ENCODE assay signal across 9 mouse cellular contexts in genomic region chr17:8613882-8614551, GRCm38 (mm10). TPM values are rescaled to one million over a fixed set of nuclear protein-coding genes. Genes with fewer than 3 reads are reported as not detected.
DNase-seq lines count a peak whose midpoint lies in the region; ATAC-seq and TF ChIP-seq lines count a peak whose summit lies in the region.
"Had no signal": no experiment of that assay in that cellular context is flagged by ENCODE, and none has a peak within 500 bp of the region (broad histone marks: within the 10 kb centered on the region; RNA-seq: fewer than 3 reads in every experiment).

No protein-coding gene starts in this region.

- H3K27me3 ChIP-seq in E14TG2a.4 (ENCODE audit: insufficient read depth, low read length): peaks cover 5% of the 10 kb centered on the region; the same call in 1 of the 2 replicates
- no peaks in the 10 kb centered on the region for H3K27me3 ChIP-seq in lung, embryonic 14.5 days (ENCODE audit: insufficient read depth, low read length)

- H3K4me2 ChIP-seq in lung, embryonic 14.5 days: no peak overlapping the region
- H3K4me2 ChIP-seq: limb, embryonic 13.5 days had no signal

- no peak overlapping the region for H3K4me3 ChIP-seq in E14TG2a.4 (replicated peaks; ENCODE audit: low read length)
- no peak overlapping the region for H3K4me3 ChIP-seq in lung, embryonic 14.5 days (ENCODE audit: low read depth, low read length)
- H3K4me3 ChIP-seq: limb, embryonic 13.5 days had no signal

- H3K9ac ChIP-seq in lung, embryonic 14.5 days: no peak overlapping the region
- H3K9ac ChIP-seq: limb, embryonic 13.5 days had no signal

- no peaks in the 10 kb centered on the region for H3K9me3 ChIP-seq in E14TG2a.4 (ENCODE audit: low read length)
- H3K9me3 ChIP-seq in lung, embryonic 14.5 days (ENCODE audit: low read depth, low read length): no peaks in the 10 kb centered on the region
- H3K9me3 ChIP-seq: limb, embryonic 13.5 days had no signal

- peak; percentile 49; the same call in 1 of the 2 replicates for ATAC-seq in lung, embryonic 14.5 days (ENCODE audit: insufficient read depth)

- 35% methylated on average over 7 of the region's 7 CpGs for WGBS in large intestine, adult 2 months
- 33% methylated on average over 7 of the region's 7 CpGs for WGBS in lung, embryonic 14.5 days

- DNase-seq in adrenal gland, postnatal 14 days: peak; percentile 86
- peak; percentile 76 for DNase-seq in embryo, embryonic 11.5 days (ENCODE audit: low read depth, low spot score)
- DNase-seq in gastrocnemius, postnatal 4 days (ENCODE audit: low spot score in 2 of 2): peak; percentile 67 to 68
- peak; percentile 24 for DNase-seq in large intestine, adult 2 months (ENCODE audit: low read depth, low spot score)
- DNase-seq in lung, embryonic 14.5 days: peak; percentile 91
- peak; percentile 90 for DNase-seq in retina, postnatal 1 day
- peak; percentile 71 for DNase-seq in urinary bladder, postnatal 25 days (ENCODE audit: low spot score)

- H3K36me3 ChIP-seq in E14TG2a.4 (ENCODE audit: insufficient read depth, low read length): no peaks in the 10 kb centered on the region
- no peaks in the 10 kb centered on the region for H3K36me3 ChIP-seq in lung, embryonic 14.5 days (ENCODE audit: insufficient read depth)
- H3K36me3 ChIP-seq: limb, embryonic 13.5 days had no signal

- no peaks in the 10 kb centered on the region for H3K4me1 ChIP-seq in E14TG2a.4 (replicated peaks; ENCODE audit: low read depth, low read length)
- H3K4me1 ChIP-seq in lung, embryonic 14.5 days (ENCODE audit: insufficient read depth): no peaks in the 10 kb centered on the region
- H3K4me1 ChIP-seq: limb, embryonic 13.5 days had no signal

- peak; percentile 89 for TF ChIP-seq CTCF in E14TG2a.4 (conservative IDR thresholded peaks at IDR 0.05; ENCODE audit: low read length)
- peak; percentile 92 for TF ChIP-seq CTCF in lung, embryonic 14.5 days (IDR thresholded peaks at IDR 0.05; ENCODE audit: low read depth)

- no peak overlapping the region for H3K27ac ChIP-seq in lung, embryonic 14.5 days (ENCODE audit: low read depth)
- H3K27ac ChIP-seq: limb, embryonic 13.5 days had no signal

RNA-seq across cellular contexts. Expression of gene Gm17087, which starts 47.3 kb away (rescaled TPM):
- total RNA-seq in adrenal gland, postnatal 14 days (2021): not detected in 2 replicates
- not detected for total RNA-seq in gastrocnemius, postnatal 4 days (2021)
- polyA plus RNA-seq in large intestine, adult 2 months (2012; rRNA removed): not detected in 2 replicates
- not detected in 2 replicates for polyA plus RNA-seq in lung, embryonic 14.5 days (2014; fragmentation: Nextera tagmentation; extraction: Ambion mirVana)
- polyA plus RNA-seq: limb, embryonic 13.5 days had no signal

Comparison
In these comparisons a context has a peak if more than half of its experiments do, and no peak if none do; other contexts are left out.
1. DNase-seq: peak in every context shown above with its lines; median percentile 91 in lung, embryonic 14.5 days; 90 in retina, postnatal 1 day; 86 in adrenal gland, postnatal 14 days; 76 in embryo, embryonic 11.5 days; 71 in urinary bladder, postnatal 25 days; 68 in gastrocnemius, postnatal 4 days; 24 in large intestine, adult 2 months.